8 mouse cellular contexts compared by ENCODE assay signal in genomic region chr8:126586101-126586500, GRCm38 (mm10). TPM values are rescaled to one million over a fixed set of nuclear protein-coding genes. Genes with fewer than 3 reads are reported as not detected.
DNase-seq lines count a peak whose midpoint lies in the region; ATAC-seq and TF ChIP-seq lines count a peak whose summit lies in the region.

No protein-coding gene starts in this region.

- no peak overlapping the region for H3K4me3 ChIP-seq in forebrain, embryonic 14.5 days (ENCODE audit: low read depth, low read length)
- no peak overlapping the region for H3K4me3 ChIP-seq in forebrain, embryonic 13.5 days
- H3K4me3 ChIP-seq in kidney, postnatal 0 days (replicated peaks; ENCODE audit: low read depth, low read length), result no peak overlapping the region
- H3K4me3 ChIP-seq in G1E (ENCODE audit: low read depth, low read length), result peak overlapping the region; percentile 55; the same call in 1 of the 2 replicates
- no peak overlapping the region for H3K4me3 ChIP-seq in liver, embryonic 15.5 days (replicated peaks)

- peaks cover 52% of the 10 kb centered on the region for H3K4me1 ChIP-seq in forebrain, embryonic 14.5 days (ENCODE audit: control insufficient read depth, insufficient read depth, low read length)
- peaks cover 80% of the 10 kb centered on the region for H3K4me1 ChIP-seq in forebrain, embryonic 13.5 days
- H3K4me1 ChIP-seq in kidney, postnatal 0 days (replicated peaks; ENCODE audit: insufficient read depth, low read length), result peaks cover 22% of the 10 kb centered on the region
- peaks cover 45% of the 10 kb centered on the region for H3K4me1 ChIP-seq in G1E (ENCODE audit: insufficient read depth, low read depth, low read length)
- peaks cover 75% of the 10 kb centered on the region for H3K4me1 ChIP-seq in liver, embryonic 15.5 days (replicated peaks)

- no peak for ATAC-seq in forebrain, embryonic 14.5 days
- ATAC-seq in forebrain, embryonic 13.5 days, result no peak
- no peak for ATAC-seq in kidney, postnatal 0 days (replicated peaks; ENCODE audit: low FRiP score, low read depth)
- no peak for ATAC-seq in G1E (ENCODE audit: extremely low read depth, insufficient number of reproducible peaks, low FRiP score, poor library complexity, severe bottlenecking)
- no peak for ATAC-seq in liver, embryonic 15.5 days (ENCODE audit: insufficient read depth)

- H3K9ac ChIP-seq in forebrain, embryonic 14.5 days (ENCODE audit: low read length), result no peak overlapping the region
- no peak overlapping the region for H3K9ac ChIP-seq in forebrain, embryonic 13.5 days
- no peak overlapping the region for H3K9ac ChIP-seq in kidney, postnatal 0 days (ENCODE audit: low read depth, low read length)
- H3K9ac ChIP-seq in liver, embryonic 15.5 days, result no peak overlapping the region

- H3K36me3 ChIP-seq in forebrain, embryonic 14.5 days (ENCODE audit: control insufficient read depth, insufficient read depth, low read length), result peaks cover 35% of the 10 kb centered on the region
- peaks cover 19% of the 10 kb centered on the region for H3K36me3 ChIP-seq in forebrain, embryonic 13.5 days (ENCODE audit: poor library complexity, severe bottlenecking)
- H3K36me3 ChIP-seq in kidney, postnatal 0 days (ENCODE audit: insufficient read depth, low read length), result peaks cover 28% of the 10 kb centered on the region
- peaks cover 69% of the 10 kb centered on the region for H3K36me3 ChIP-seq in G1E (replicated peaks)
- peaks cover 12% of the 10 kb centered on the region for H3K36me3 ChIP-seq in liver, embryonic 15.5 days (replicated peaks)

- no peak overlapping the region for H3K27ac ChIP-seq in forebrain, embryonic 14.5 days (ENCODE audit: low read depth, low read length)
- no peak overlapping the region for H3K27ac ChIP-seq in forebrain, embryonic 13.5 days
- H3K27ac ChIP-seq in kidney, postnatal 0 days, result peak overlapping the region; percentile 42; the same call in 1 of the 2 replicates
- H3K27ac ChIP-seq in liver, embryonic 15.5 days (replicated peaks), result peak overlapping the region; percentile 89

- no peaks in the 10 kb centered on the region for H3K27me3 ChIP-seq in forebrain, embryonic 14.5 days (replicated peaks; ENCODE audit: control insufficient read depth, insufficient read depth, low read length)
- no peaks in the 10 kb centered on the region for H3K27me3 ChIP-seq in forebrain, embryonic 13.5 days
- no peaks in the 10 kb centered on the region for H3K27me3 ChIP-seq in kidney, postnatal 0 days (ENCODE audit: insufficient read depth, low read length)
- no peaks in the 10 kb centered on the region for H3K27me3 ChIP-seq in G1E (ENCODE audit: insufficient read depth, low read length)
- no peaks in the 10 kb centered on the region for H3K27me3 ChIP-seq in liver, embryonic 15.5 days

- peak overlapping the region; percentile 94; the same call in 1 of the 2 replicates for H3K4me2 ChIP-seq in forebrain, embryonic 14.5 days (ENCODE audit: low read length)
- H3K4me2 ChIP-seq in forebrain, embryonic 13.5 days, result no peak overlapping the region
- peak overlapping the region; percentile 30; the same call in 1 of the 2 replicates for H3K4me2 ChIP-seq in kidney, postnatal 0 days (ENCODE audit: low read length)
- peak overlapping the region; percentile 99; the same call in 1 of the 2 replicates for H3K4me2 ChIP-seq in liver, embryonic 15.5 days

- DNase-seq in forebrain, embryonic 14.5 days (ENCODE audit: low spot score), result no peak
- no peak for DNase-seq in kidney, postnatal 0 days (ENCODE audit: low spot score)
- DNase-seq in kidney, adult 18-20 months, result no peak
- DNase-seq in G1E (ENCODE audit: low spot score), result no peak
- no peak for DNase-seq in right cerebral cortex, postnatal 10 days (ENCODE audit: low spot score in 2 of 2)
- no peak for DNase-seq in urinary bladder, adult 18-20 months (ENCODE audit: low spot score in 2 of 2)

- H3K9me3 ChIP-seq in forebrain, embryonic 14.5 days (replicated peaks; ENCODE audit: control insufficient read depth, low read length), result no peaks in the 10 kb centered on the region
- no peaks in the 10 kb centered on the region for H3K9me3 ChIP-seq in forebrain, embryonic 13.5 days (replicated peaks)
- no peaks in the 10 kb centered on the region for H3K9me3 ChIP-seq in kidney, postnatal 0 days (replicated peaks; ENCODE audit: low read length)
- no peaks in the 10 kb centered on the region for H3K9me3 ChIP-seq in G1E (replicated peaks)
- no peaks in the 10 kb centered on the region for H3K9me3 ChIP-seq in liver, embryonic 15.5 days (replicated peaks)

- 67% methylated on average over 2 of the region's 2 CpGs for WGBS in forebrain, embryonic 14.5 days
- WGBS in forebrain, embryonic 13.5 days, result 79% methylated on average over 2 of the region's 2 CpGs
- WGBS in kidney, postnatal 0 days, result 62% methylated on average over 2 of the region's 2 CpGs
- WGBS in liver, embryonic 15.5 days (ENCODE audit: insufficient replicate concordance), result 64% methylated on average over 2 of the region's 2 CpGs

- no peak for TF ChIP-seq CTCF in kidney, postnatal 0 days (IDR thresholded peaks at IDR 0.05; ENCODE audit: low read depth)
- no peak for TF ChIP-seq CTCF in G1E (IDR thresholded peaks at IDR 0.05; ENCODE audit: low read depth, low read length)

RNA-seq across cellular contexts. Expression of gene Irf2bp2, which starts 7.7 kb away (rescaled TPM):
- polyA plus RNA-seq in forebrain, embryonic 14.5 days (2014; fragmentation: Nextera tagmentation; extraction: Ambion mirVana), result 7.9 and 8.3 TPM in 2 replicates
- 8.1 and 8.3 TPM in 2 replicates for polyA plus RNA-seq in forebrain, embryonic 13.5 days (2015; fragmentation: Nextera tagmentation; extraction: Ambion mirVana)
- 15.6 and 16.2 TPM in 2 replicates for polyA plus RNA-seq in kidney, postnatal 0 days (2015; fragmentation: Nextera tagmentation; extraction: Ambion mirVana)
- total RNA-seq in G1E (2014; fragmentation: Nextera tagmentation) (231 and 246 TPM in 2 replicates), G1E (2017) (78.9 and 81.3 TPM in 2 replicates)
- 101 and 106 TPM in 2 replicates for polyA plus RNA-seq in G1E (2012)
- polyA plus RNA-seq in liver, embryonic 15.5 days (2015; fragmentation: Nextera tagmentation; extraction: Ambion mirVana), result 3.8 and 4.0 TPM in 2 replicates

Comparison
In these comparisons a context has a peak if more than half of its experiments do, and no peak if none do; other contexts are left out.
1. H3K27ac ChIP-seq: peak in kidney, postnatal 0 days (single experiment) and liver, embryonic 15.5 days (single experiment); none in forebrain, embryonic 14.5 days (single experiment) and forebrain, embryonic 13.5 days (single experiment).